Mouse (Mus musculus): ENCODE data around the gene Rcan2.
A peak's percentile ranks its signal among the peaks of the same experiment; 100 is the strongest.
"Not testable (repeated sequence)": the region's sequence is repeated elsewhere in the genome, so short reads cannot be mapped to it uniquely, and the experiment has no call there.

The Rcan2 gene

DNA sequence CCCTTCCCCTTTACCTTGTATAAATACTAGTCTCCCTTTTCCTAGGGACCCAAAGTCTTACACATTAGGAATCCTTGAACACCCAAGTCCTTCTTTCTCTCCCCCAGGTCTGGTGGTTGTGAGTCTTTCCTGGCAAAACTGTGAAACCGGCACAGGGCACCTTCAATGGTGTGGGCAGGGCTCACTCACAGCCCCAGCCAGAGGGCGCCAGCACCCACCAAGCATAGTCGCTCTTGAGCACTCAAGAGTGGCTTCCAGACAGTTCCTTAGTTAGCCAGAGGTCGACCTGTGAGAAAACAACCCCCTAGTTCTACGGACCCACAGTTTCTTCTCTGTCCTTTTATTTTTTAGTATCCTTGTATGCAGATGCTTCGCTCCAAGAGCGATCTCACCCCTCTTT, at the start of gene Rcan2:
Gene Rcan2, plus strand, starts transcription at position 275 of the 400 bp plus-strand sequence.
- DNase-seq = peak; percentile 28

DNA sequence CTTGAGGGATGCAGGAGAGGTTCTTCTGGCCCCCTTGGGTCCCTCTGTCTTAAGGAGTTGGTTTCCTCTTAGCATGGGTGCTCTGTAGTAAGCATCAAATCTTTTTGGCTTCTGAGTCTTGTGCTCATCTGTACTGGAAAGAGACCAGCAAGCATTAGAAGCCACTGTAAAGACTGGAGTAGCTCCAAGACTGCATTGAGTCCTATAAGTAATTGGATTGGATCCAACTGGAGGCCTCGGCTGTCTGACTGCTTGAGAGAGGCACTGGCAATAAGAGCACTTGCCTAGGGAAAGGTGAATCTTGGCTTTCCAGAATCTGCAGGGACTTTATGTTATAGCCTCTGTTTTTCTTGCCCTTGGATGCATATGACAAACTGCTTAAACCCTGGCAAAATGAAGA, 48.3 kb upstream of the Rcan2 start:
- DNase-seq = no peak

DNA sequence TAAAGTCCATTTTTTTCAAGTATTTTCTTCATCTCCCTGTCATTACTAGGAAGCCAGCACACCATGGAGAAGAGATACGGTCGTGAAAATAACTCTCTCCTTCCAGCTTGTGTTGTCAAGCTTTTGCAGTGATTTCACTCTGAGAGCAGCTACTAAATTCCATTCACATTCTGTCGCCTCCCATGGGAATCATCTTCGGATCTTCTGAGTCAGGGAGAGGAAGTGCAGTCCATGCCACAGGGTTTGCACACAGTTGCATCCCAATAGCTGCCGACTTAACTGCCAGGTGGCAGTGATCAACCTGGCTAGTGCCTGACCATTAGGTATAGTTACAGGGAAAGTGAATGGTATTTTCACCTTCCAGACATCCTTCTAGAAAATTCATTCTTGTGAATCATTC, 46.5 kb upstream of the Rcan2 start:
- DNase-seq = no peak

DNA sequence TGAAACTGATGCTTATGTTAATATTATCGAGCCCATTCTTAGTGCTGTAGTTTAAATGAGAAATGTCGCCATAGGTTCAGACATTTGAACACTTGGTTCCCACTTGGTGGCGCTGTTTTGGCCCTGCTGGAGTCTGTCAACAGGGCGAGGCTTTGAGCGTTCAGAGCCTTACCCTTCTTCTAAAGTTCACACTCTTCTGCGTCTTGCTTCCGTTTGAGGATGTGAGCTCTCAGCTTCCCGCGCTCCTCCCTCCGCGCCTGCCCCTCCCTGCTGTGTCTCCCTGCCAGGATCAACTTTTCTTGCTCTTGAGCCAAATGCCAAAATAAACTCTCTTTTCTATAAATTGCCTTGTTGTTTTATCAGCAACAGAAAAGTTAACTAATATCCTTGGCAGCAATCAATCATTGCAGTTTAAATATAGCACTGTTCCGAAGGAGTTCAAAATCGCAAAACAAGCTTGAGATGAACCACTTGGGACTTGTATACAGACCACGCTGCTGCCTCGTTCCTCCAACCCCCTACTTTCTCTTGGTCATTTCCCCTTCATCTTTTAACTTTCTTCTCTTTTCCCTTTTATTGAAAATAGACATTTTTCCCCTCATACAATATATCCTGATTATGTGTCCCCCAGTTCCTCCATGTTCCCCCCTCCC, 42.4 kb upstream of the Rcan2 start:
- no peak for DNase-seq

DNA sequence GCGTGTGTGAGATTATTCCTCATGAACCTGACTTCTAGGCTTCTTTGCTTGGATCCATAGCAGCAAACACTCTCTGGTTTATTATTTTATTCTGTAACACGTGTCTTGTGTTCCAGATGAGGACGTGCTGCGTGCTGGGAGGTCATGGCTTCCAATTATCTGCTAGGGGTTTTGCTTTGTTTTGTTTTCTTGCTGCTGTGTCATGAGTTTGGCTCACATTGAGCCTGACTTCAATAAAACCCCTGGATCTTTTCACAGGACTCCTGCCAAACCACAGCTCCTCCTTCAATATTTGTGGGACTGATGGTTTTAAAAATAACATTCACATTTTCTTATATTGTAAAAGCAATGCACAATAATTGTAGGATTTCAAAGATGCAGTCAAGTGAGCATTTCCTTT, 16.6 kb upstream of the Rcan2 start:
- DNase-seq = no peak

DNA sequence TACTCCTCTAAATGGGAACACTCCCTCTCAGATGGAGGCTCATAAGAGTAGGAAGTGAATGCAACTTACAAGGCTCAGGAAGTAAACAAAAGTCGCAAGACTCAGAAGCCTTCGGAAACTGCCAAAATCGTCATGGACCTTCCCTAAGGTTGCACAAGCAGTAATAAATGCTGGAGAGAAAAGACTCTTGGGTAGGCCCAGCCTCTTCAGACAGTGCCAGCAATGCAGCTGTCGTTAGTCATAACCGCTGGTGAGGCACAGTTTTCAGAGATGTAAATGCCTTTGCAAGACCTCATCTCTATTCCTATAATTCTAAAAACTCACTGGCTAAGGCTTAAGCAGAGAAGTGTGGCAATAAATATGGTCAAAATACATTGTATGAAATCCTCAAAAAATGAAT, 12.9 kb upstream of the Rcan2 start:
- DNase-seq = no peak

DNA sequence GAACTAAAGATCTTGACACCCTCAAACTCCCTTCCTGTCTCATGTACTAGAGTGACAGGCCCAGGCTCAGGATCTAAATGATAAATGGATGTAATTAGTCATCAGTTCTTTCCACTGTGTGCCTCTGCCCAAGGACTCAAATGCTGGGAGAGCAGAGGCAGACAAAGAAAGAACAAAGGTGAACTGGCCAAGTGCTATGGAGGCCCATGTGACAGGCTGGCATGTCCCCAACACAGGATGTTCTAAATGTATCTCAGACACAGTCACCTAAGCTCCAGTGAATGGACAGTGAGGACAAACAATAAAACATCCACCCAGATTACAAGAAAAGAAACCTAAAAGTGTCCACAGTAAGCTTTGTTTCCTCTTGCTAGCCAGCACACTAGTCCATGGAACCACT, 11.8 kb upstream of the Rcan2 start:
- DNase-seq = no peak

DNA sequence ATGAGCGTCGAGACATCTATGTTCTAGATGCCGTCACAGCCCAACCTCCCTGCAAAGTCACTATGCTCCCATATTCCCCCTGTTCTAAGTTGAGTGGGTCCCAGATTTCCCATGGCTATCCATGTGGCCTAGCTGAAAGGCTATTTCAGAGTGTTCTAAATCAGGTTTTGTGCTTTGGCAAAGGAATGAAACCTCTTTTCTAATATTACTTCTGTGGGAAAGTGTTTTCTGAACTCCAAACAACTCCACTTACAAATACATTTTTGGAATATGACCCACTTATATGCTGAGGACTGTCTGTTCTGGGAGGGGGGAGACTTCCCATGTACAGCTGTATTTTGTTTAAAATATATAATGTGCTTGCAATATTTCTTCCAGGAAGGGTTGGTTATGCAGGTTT, 9.4 kb upstream of the Rcan2 start:
- DNase-seq = no peak

DNA sequence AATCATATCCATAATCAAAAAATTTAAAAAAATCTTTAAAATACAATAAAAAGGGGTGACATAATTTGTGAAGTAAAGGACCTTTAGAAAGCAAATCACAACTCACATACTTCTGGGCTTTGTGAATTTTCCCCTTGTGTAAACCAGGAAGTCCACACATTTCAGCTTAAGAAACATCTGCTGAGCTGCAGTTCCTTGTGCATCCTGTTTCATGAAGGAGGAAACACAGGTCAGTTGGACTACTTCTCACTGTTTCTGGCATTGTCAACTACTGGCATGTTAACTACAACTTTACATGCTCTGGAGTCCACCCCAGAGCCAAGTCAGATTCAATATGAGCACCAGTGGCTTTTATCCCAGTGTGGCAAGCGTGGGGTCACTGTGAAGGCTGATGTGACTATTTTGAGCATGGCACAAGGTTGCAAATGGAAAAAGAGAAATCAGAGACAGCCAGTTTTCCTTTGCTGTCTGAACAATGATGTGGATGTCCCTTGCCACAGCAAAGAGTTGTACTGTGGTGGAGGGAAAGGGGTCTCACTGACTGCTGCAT, 6.3 kb upstream of the Rcan2 start:
- no peak for DNase-seq

DNA sequence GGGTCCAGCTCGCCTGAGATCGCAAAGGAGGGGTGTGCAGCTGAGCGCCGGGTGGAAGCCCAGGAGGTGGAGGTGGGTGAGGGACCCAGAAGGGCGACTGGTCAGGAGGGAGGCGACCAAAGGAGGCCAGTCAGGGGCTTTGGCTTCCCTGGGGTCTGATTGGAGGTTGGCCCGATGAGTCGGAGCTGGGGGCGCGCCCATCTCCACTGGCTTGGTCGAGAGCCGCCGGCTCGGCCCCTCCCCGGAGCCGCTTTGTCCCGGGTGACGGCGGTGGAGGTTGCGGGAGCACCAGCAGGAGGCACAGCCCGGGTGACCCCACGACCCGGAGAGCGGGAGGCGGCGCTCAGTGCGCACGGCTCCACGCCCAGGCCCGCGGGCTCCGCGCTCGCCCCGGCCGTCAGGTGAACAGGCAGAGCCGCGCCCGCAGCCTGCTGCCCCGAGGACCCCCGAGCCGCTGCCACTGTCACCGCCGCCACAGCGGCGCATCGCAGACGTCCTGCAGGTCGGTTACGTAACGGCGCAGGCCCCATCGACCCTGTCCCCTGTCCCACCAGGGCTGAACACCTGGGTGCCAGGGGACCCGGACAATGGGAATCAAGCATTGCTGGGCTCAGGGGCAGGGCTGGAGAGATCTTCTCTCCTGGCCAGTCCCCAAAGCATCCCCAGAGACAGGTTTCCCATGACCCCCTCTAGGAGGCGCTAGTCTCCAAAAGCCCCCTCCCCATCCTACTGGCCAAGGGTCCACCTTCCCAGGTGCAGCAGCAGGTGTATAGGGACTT, 633 bp downstream of the Rcan2 start:
- DNase-seq = peak; percentile 10

DNA sequence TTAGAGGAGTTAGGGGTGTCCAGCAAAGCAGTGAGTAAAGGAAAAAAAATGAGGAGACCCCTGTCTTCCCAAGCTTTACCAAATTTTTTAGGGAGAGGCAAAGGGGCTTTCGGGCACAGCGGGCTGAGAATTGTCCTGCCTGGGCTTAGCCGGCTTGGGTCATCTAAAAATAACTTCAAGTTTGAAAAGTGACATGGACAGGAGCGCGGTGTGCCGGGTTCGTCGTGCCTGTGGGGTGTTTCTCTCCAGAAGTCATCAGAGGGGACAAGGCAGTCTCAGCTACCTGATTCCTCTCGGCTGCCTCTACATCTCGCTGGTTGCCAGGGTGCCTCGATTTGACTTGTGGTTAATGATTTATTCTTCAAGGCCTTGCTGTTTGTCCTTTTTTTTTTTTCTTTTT, 1.3 kb downstream of the Rcan2 start:
- DNase-seq = no peak

DNA sequence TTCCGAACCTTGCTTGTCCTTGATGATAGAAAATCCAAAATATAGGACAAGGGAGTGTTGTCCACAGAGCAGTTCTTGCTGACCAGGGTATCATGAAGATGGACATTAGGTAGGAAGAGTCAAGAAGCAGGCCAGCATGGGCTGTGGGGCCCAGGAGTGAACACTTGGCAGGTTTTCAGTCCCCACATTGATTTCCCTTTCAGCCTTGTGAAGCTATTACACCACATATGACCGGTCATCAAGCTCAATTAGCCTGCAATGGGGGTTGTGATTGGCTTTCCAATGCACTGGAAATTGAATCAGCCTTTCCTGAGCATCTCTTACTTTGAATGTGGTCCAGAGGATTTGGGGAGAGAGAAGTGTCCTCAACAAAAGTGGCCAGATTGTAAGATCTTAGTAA, 2.0 kb downstream of the Rcan2 start:
- no peak for DNase-seq

DNA sequence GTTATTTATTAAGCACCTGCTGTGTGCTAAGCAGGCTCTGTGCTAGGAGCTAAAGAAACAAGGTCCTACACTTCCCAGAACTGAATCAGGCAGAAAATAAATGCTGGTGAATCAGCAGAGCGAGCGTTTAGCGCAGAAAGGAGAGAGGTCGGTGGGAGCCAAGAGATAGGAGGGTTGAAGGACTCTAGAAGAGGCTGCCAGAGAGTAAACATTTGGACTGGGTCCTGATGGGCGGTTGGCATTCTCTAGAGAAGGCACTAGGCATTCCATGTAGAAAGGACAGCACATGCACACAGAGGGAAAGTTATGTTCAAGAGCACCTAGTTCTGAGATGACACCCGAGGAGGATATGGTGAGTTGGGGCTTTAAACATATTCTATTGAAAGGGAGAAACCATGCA, 2.6 kb downstream of the Rcan2 start:
- DNase-seq = no peak

DNA sequence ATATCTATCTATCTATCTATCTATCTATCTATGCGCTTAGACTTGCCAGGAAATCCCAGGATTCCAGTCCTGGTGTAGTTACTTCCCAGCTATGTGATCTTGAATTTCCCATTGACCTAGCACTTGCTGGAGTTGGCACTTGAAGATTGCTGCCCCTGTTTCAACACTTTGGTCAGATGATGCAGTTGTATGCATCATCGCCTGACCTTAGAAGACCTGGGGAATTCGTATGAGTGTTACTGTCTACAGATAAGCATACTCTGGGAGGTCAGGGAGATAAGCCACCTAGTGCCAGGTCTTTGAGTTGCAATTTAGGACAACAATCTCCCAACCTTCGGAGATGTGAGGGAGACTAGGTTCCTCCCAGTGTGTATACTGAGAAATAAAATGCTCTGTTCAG, 5.7 kb downstream of the Rcan2 start:
- no peak for DNase-seq

DNA sequence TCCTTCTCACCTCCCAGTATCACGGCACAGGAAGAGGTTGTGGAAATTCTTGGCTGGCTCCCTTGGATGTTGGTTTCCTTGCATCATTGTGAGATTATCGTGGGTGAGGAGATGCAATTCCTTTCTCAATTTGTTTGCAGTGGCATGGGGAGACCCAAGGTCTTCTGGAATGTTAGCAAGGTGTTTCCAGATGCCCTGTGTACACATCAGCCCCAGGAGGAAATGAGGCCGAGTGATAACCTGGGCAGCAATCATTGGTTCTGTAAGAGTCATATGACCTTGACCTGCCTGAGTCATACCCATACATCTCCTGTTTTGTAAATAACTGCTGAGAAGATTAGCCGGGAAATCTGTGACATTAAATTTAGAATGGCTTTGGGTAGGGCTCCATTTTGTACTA, 10.3 kb downstream of the Rcan2 start:
- DNase-seq = no peak

DNA sequence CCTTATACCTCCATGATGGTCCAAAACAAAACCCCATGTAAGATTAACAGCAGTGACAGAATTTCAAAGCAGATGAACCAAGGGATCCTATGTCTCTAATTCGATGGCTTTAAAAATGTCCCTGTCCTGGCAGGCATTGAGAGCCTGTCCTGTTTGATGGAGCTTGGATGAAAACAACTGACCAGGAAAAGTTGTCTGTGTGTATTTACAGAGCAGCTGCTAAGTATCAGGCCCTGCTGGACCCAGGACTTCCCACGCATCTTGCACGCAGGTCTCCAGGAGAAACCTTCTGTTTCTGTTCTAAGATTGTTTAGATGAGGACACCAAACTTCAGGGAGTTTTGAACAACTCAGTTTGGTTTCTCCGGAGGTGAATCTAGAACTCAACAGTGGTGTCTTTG, 14.2 kb downstream of the Rcan2 start:
- no peak for DNase-seq

DNA sequence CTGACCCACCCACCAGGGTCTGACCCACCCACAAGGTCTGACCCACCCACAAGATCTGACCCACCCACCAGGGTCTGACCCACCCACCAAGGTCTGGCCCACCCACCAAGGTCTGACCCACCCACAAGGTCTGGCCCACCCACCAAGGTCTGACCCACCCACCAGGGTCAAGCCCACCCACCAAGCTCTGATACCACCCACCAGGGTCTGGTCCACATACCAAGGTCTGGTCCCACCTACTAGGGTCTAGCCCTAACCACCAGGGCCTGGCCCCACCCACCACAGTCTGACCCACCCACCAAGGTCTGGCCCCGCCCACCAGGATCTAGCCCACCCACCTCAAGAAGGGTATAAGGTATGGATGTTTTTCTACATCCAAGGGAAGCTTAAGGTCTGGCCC, 15.3 kb downstream of the Rcan2 start:
- no peak for DNase-seq

DNA sequence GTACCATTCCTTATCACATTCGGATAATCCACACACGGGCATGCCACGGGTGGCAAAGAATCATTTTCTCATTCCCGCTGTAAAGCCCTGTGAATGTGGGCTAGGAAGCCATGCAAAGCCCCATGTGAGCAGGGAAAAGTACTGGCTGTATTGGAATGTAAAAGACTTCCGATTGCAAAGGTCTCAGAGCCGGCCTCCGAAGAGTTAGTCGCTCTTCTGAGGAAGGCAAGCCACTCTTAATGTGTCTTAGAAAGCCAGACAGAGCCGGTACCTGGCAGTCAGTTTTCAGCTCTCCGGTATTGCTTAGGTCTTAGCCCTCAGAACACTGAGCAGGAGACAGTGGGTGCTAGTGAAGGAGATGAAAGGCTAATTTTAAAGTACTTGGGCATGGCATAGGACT, 16.0 kb downstream of the Rcan2 start:
- DNase-seq = no peak

DNA sequence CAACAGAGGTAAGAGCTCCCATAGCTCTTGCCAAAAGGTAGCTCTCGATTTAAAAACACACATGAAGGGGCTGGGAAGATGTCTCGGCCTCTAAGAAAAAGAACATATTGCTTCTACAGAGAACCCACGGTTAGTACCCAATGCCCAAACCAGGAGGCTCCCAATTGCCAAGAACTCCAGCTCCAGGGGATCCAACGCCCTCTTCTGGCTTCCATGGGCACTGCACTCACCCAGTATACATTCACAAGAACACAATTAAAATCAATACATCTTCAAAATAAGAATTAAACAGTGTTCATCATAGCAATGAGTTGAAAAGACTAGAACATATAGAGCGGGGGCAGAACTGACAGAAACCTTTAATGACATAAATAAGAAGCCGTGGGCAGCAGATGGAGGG, 17.2 kb downstream of the Rcan2 start:
- DNase-seq = no peak

DNA sequence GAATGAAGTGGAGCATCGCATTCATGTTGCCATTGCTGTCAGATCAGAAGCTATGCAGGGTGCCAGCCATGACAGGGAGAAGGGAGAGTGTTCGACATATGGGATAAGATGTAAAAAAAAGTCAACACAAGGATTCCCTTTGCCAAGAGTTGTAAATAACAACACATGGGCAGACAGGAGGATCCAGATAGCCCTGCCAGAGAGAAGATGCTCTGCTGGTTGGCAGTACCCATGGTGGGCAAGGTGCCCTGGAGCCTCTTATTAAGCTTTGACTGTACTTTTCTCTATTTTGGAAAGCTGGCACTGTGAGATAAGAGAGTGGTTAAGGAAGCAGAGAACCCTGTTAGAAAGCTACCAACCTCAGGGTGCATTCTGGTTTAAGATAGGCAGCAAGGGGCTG, 19.8 kb downstream of the Rcan2 start:
- DNase-seq = peak; percentile 20

DNA sequence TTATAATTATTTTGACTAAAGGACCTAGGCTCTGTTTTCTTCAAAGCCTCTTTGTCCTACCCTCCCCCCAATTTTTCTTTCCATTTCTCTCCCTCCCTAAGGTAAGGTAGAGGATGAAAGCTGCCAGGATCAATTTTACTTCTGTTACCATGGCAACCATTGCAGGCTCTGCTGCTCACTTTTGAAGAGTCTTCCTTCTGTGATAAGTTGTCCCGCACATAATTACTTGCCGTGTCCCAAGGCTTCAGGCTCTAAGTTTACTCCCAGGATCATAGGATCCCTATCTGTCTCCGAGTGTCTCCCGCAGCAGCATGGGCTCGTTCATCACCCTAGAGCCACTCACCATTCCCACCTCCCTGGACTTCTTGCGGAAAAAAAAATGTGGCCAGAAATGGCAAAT, 21.1 kb downstream of the Rcan2 start:
- no peak for DNase-seq

DNA sequence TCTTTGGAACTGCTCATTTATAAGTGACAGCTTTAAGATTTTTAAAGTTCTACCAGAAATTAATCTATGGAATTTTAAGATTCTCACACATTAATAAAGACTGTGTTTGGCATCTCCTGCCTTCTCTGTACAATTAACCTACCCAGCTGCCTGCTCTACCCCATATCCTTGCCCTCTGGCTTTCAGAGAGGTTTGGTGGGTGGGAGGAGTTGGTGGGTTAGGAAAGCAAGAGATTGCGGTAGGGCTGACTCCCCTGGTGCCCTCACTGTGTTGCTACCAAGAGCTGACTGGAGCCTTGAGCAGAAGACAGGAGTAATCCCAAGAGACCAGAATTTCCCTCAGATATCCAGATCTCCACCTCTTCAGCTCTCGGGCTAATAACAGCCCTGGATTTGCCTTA, 21.5 kb downstream of the Rcan2 start:
- DNase-seq = no peak

DNA sequence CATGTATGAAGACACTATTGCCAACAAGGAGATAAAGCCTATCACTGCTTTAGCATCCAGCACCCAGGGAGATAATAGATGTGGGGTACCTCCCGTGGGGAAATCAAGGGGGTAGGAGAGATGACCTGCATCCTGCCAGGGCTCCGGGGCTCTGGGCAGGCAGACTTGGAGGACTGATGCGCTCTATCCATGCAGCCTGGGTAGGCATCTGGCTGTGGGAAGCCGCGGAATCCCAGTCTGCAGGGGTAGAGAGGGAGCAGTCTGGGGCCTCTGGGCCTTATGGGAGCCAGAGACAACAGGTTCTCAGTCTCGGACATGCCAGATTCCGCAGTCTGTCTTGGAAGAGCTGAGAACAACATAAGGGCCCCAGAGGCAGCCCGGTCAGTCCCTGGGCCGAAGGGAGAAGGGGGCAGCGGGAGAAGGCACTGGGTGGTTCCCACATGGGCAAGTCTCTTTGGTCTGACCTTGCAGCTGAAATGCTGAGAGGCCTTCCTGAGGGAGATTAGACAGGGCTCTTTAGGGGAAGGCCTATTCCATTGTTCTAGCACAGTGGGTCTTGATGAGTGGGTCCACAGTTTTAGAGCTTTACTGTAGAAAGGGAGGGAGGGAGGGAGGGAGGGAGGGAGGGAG, 23.7 kb downstream of the Rcan2 start:
- no peak for DNase-seq

DNA sequence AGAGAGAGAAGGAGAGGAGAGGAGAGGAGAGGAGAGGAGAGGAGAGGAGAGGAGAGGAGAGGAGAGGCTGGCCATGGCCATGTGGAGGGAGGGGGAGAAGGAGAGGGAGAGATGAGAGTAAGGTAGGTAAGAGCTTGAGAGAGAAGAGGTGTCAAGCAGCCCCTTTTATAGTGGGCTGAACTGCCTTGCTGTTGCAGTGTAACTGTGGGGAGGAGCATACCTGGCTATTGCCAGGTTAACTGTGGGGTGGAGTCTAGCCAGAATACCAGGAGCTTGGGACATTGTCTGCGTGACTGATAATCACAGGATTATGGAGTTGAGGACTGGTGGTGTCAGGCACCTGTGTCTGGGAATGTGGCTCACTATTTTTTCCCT, 24.2 kb downstream of the Rcan2 start:
- not testable (repeated sequence) for DNase-seq
